Mouse (Mus musculus) MN1 (cell line): ENCODE results near the gene Igfl3.

Experiments used
- DNase-seq: peaks from one replicate; pipeline ENCODE4 v3.0.0-alpha.2; 2016; ENCODE audit warnings: low spot score

The Igfl3 gene

DNA sequence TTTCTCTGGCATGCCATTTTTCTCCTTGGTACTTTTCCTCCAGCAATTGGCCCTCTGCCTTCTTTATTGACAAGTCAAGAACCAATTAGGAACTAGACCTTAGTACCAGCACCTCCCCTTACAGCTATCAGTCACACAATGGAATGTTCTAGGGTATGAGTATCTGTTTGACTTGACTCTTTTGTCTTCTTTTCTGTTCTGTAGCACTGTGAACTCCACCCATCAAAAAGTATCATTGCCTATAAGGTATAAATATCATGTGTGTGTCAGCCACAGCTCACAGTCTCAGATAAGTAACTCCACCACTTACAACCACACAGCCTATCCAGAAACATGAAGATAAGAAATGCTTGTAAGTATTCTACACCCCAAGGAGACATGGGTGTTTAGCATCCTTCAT, at the start of gene Igfl3:
TSS of gene Igfl3 (plus strand) at position 301 of the 400 bp plus-strand sequence.
- no peak for DNase-seq

DNA sequence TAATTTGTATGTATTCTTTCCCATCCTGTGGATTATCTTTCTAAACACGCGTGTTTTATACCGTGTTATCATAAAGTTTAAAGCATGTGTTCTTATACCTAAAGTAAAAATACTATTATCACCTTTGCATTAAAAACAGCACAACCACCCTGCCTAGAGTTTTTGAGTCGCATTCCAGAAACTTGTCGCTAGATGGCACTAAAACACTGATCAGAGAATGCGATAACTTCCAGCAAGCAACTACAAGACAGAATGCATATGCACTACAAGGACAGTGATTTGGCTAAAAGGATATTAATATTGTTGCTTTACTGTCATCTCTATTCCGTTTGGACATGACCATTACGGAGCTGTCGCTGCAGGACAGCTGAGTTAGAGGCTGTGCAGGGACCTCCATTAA, 34.6 kb downstream of the Igfl3 start:
- DNase-seq: no peak

DNA sequence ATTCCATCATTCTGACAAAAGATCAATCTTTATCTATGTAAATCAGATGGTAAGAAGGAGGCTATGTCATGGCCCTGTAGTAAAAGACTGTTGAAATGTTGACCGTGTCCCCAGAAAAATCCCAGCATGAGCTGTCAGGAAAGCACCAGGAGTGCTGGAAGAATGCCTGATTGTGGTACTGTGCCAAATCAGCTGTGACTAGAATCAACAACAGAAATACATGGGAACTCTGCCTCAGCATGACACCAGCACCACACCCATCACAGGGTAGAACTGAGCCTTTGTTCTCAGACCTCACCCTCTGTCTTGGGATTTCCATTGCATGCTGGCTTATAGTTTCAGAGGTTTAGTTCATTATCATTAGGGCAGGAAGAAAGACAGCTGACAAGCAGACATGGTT, 38.4 kb downstream of the Igfl3 start:
- DNase-seq: no peak
